Mouse (Mus musculus): ENCODE results near the gene Filip1l. TPM values are rescaled to one million over a fixed set of nuclear protein-coding genes. Genes with fewer than 3 reads are reported as not detected.

Filip1l gene
- polyA plus RNA-seq, 1 experiment: 15.1 TPM

DNA sequence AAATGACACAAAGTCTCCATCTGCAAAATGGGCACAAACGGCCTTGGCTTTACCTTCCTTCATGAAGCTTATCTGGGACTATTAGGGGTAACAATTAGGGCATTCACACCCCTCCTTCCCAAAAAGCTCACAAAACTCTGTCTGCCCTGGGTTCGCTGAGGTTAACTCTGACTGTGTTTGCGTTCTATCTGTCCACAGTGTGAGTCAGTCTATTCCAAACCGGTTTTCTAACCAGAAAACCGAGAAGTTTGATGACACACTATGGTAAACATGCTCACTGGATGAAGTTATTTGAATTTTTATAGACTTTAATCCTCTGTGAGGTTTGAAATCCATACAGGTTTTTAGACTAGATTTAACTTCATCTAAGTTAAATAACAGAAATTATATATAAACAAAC, 172.2 kb downstream of the Filip1l start:
- DNase-seq: no peak
- Histone ChIP-seq H3K4me1 (ENCODE audit: control insufficient read depth, insufficient read depth, low read length) (no peaks in the 10 kb centered on the region), H3K4me3 (replicated peaks; ENCODE audit: extremely low read depth, low read depth, low read length) (no peak overlapping the region)
- TF ChIP-seq POLR2A (IDR thresholded peaks at IDR 0.05; ENCODE audit: borderline replicate concordance, extremely low read depth, low read depth, low read length): no peak
- TF ChIP-seq CTCF (IDR thresholded peaks at IDR 0.05; ENCODE audit: insufficient read depth, low read length): no peak
- 73% methylated on average over 5 of the region's 5 CpGs for WGBS

- Histone ChIP-seq H3K4me1 (ENCODE audit: control insufficient read depth, insufficient read depth, low read length) (no peaks in the 10 kb centered on the region), H3K4me3 (replicated peaks; ENCODE audit: extremely low read depth, low read depth, low read length) (no peak overlapping the region)
- TF ChIP-seq POLR2A (IDR thresholded peaks at IDR 0.05; ENCODE audit: borderline replicate concordance, extremely low read depth, low read depth, low read length): no peak
- TF ChIP-seq CTCF (IDR thresholded peaks at IDR 0.05; ENCODE audit: insufficient read depth, low read length): no peak
- DNase-seq: no peak
- 78% methylated on average over 4 of the region's 4 CpGs for WGBS
These were observed 172.6 kb downstream of the Filip1l start for GRCm38 (mm10) chr16:57525476-57525875.

- Histone ChIP-seq H3K4me3 (replicated peaks; ENCODE audit: extremely low read depth, low read depth, low read length) (no peak overlapping the region), H3K4me1 (ENCODE audit: control insufficient read depth, insufficient read depth, low read length) (peaks cover 5% of the 10 kb centered on the region; the same call in 1 of the 2 replicates)
- 76% methylated on average over 7 of the region's 7 CpGs for WGBS
- no peak for TF ChIP-seq CTCF (IDR thresholded peaks at IDR 0.05; ENCODE audit: insufficient read depth, low read length)
- no peak for TF ChIP-seq POLR2A (IDR thresholded peaks at IDR 0.05; ENCODE audit: borderline replicate concordance, extremely low read depth, low read depth, low read length)
- DNase-seq: no peak
These were observed 174.0 kb downstream of the Filip1l start for GRCm38 (mm10) chr16:57526893-57527292.

- WGBS: 58% methylated on average over 4 of the region's 4 CpGs
- Histone ChIP-seq H3K4me1 (ENCODE audit: control insufficient read depth, insufficient read depth, low read length) (peaks cover 8% of the 10 kb centered on the region; the same call in 1 of the 2 replicates), H3K4me3 (replicated peaks; ENCODE audit: extremely low read depth, low read depth, low read length) (no peak overlapping the region)
- no peak for DNase-seq
- TF ChIP-seq CTCF (IDR thresholded peaks at IDR 0.05; ENCODE audit: insufficient read depth, low read length) (no peak), POLR2A (IDR thresholded peaks at IDR 0.05; ENCODE audit: borderline replicate concordance, extremely low read depth, low read depth, low read length) (no peak)
These were observed 175.6 kb downstream of the Filip1l start for GRCm38 (mm10) chr16:57528457-57528856.

DNA sequence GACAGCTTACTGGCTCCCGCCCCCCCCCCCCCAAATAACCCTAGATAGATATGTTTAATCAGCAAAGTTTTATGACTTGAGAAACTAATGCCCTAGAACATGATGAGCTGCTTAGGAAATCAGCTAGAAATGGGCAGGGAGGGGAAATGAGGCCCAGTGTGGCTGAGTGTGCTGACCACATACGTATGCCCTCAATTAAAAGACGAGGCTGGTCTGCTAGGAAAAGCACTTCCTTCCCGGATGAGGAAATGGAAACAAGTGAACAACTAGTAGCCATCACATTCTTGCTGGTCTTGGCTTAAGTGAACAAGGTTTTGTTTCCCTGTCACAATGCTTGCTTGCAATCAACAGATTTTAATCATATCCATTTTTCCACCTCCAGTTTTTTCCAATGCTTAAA, 177.7 kb downstream of the Filip1l start:
- Histone ChIP-seq H3K4me3 (replicated peaks; ENCODE audit: extremely low read depth, low read depth, low read length) (no peak overlapping the region), H3K4me1 (ENCODE audit: control insufficient read depth, insufficient read depth, low read length) (peaks cover 10% of the 10 kb centered on the region)
- WGBS: 63% methylated on average over 4 of the region's 4 CpGs
- no peak for TF ChIP-seq CTCF (IDR thresholded peaks at IDR 0.05; ENCODE audit: insufficient read depth, low read length)
- TF ChIP-seq POLR2A (IDR thresholded peaks at IDR 0.05; ENCODE audit: borderline replicate concordance, extremely low read depth, low read depth, low read length): no peak
- DNase-seq: no peak

- TF ChIP-seq CTCF (IDR thresholded peaks at IDR 0.05; ENCODE audit: insufficient read depth, low read length) (no peak), POLR2A (IDR thresholded peaks at IDR 0.05; ENCODE audit: borderline replicate concordance, extremely low read depth, low read depth, low read length) (no peak)
- DNase-seq: no peak
- H3K4me1 ChIP-seq (ENCODE audit: control insufficient read depth, insufficient read depth, low read length): peaks cover 10% of the 10 kb centered on the region
- 38% methylated on average over 6 of the region's 6 CpGs for WGBS
- H3K4me3 ChIP-seq (replicated peaks; ENCODE audit: extremely low read depth, low read depth, low read length): no peak overlapping the region
These were observed 179.2 kb downstream of the Filip1l start for GRCm38 (mm10) chr16:57532081-57532493.

GRCm38 (mm10) chr16:57534365-57534764, 181.5 kb downstream of the Filip1l start:
- H3K4me3 ChIP-seq (replicated peaks; ENCODE audit: extremely low read depth, low read depth, low read length): no peak overlapping the region
- DNase-seq: no peak
- TF ChIP-seq CTCF (IDR thresholded peaks at IDR 0.05; ENCODE audit: insufficient read depth, low read length): no peak
- no peak for TF ChIP-seq POLR2A (IDR thresholded peaks at IDR 0.05; ENCODE audit: borderline replicate concordance, extremely low read depth, low read depth, low read length)
- WGBS: 83% methylated on average over 1 of the region's 1 CpGs
- H3K4me1 ChIP-seq (ENCODE audit: control insufficient read depth, insufficient read depth, low read length): peaks cover 10% of the 10 kb centered on the region

DNA sequence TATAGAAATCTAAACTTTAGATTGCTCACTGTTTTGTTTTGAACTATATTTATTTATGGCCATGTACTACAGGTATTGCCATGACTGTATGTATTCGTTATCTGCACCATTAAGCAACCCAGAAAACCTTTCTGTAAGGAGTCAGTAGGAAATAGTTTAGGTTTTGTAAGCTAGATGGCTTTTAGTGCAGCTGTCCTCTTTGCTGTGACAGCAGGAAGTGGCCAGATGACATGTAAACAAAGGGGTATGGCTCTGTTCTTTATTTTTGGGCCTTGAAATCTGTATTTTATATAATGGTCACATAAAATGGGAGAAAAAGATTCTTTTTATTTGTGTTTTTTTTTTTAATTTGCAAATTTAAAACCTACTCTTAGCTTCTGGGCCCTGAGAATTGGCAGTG, 181.9 kb downstream of the Filip1l start:
- WGBS: 63% methylated on average over 1 of the region's 1 CpGs
- no peak overlapping the region for H3K4me3 ChIP-seq (replicated peaks; ENCODE audit: extremely low read depth, low read depth, low read length)
- no peak for DNase-seq
- TF ChIP-seq CTCF (IDR thresholded peaks at IDR 0.05; ENCODE audit: insufficient read depth, low read length) (no peak), POLR2A (IDR thresholded peaks at IDR 0.05; ENCODE audit: borderline replicate concordance, extremely low read depth, low read depth, low read length) (no peak)
- H3K4me1 ChIP-seq (ENCODE audit: control insufficient read depth, insufficient read depth, low read length): peaks cover 10% of the 10 kb centered on the region

DNA sequence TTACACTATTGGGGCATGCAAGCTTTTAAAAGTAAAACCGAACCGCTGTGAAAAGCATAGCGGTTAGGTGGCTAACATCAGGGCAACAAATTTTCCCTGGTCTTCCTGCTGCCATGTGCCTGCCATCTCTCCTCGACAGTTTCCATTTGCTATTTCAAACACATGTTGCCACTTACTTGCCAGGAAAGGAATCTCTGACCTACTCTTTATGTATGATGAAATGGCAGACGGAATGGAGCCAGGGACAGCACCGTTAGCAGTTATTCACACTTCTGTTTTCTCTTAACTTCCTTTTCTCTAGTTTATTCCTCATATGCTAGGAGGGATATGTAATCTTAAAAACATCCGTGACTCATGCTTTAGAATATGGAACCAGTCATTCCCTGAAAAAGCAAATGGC, 183.6 kb downstream of the Filip1l start:
- H3K4me3 ChIP-seq (replicated peaks; ENCODE audit: extremely low read depth, low read depth, low read length): no peak overlapping the region
- WGBS: 81% methylated on average over 7 of the region's 7 CpGs
- DNase-seq: no peak
- TF ChIP-seq CTCF (IDR thresholded peaks at IDR 0.05; ENCODE audit: insufficient read depth, low read length) (no peak), POLR2A (IDR thresholded peaks at IDR 0.05; ENCODE audit: borderline replicate concordance, extremely low read depth, low read depth, low read length) (no peak)
- peaks cover 6% of the 10 kb centered on the region for H3K4me1 ChIP-seq (ENCODE audit: control insufficient read depth, insufficient read depth, low read length)

- TF ChIP-seq POLR2A (IDR thresholded peaks at IDR 0.05; ENCODE audit: borderline replicate concordance, extremely low read depth, low read depth, low read length) (peak; percentile 23; the same call in 1 of the 2 replicates), CTCF (IDR thresholded peaks at IDR 0.05; ENCODE audit: insufficient read depth, low read length) (no peak)
- no peak for DNase-seq
- Histone ChIP-seq H3K4me1 (ENCODE audit: control insufficient read depth, insufficient read depth, low read length) (peaks cover 11% of the 10 kb centered on the region), H3K4me3 (replicated peaks; ENCODE audit: extremely low read depth, low read depth, low read length) (no peak overlapping the region)
- 55% methylated on average over 3 of the region's 3 CpGs for WGBS
These were observed 190.3 kb downstream of the Filip1l start for GRCm38 (mm10) chr16:57543243-57543642.

Measured in lung, adult 2 months (tissue).